In genomic region chr16:30024681-30025262, GRCm38 (mm10) we compare ENCODE assay signal across 9 mouse cellular contexts. TPM values are rescaled to one million over a fixed set of nuclear protein-coding genes. Genes with fewer than 3 reads are reported as not detected.
DNase-seq lines count a peak whose midpoint lies in the region; ATAC-seq lines count a peak whose summit lies in the region.
"Had no signal": no experiment of that assay in that cellular context is flagged by ENCODE, and none has a peak within 500 bp of the region (broad histone marks: within the 10 kb centered on the region; RNA-seq: fewer than 3 reads in every experiment).

No protein-coding gene starts in this region.

- no peak for ATAC-seq in midbrain, embryonic 14.5 days (ENCODE audit: low FRiP score, low TSS enrichment)

- H3K27me3 ChIP-seq in midbrain, embryonic 14.5 days (ENCODE audit: control insufficient read depth, insufficient read depth, low read length), result peaks cover 22% of the 10 kb centered on the region; the same call in 1 of the 2 replicates

- 68% methylated on average over 9 of the region's 9 CpGs for WGBS in midbrain, embryonic 14.5 days

- no peak overlapping the region for H3K27ac ChIP-seq in midbrain, embryonic 14.5 days (replicated peaks; ENCODE audit: low read depth, low read length)
- H3K27ac ChIP-seq: limb, embryonic 12.5 days had no signal

- H3K9ac ChIP-seq in midbrain, embryonic 14.5 days (replicated peaks; ENCODE audit: low read length), result no peak overlapping the region
- H3K9ac ChIP-seq: limb, embryonic 12.5 days had no signal

- no peak overlapping the region for H3K4me3 ChIP-seq in midbrain, embryonic 14.5 days (replicated peaks; ENCODE audit: low read depth, low read length)
- H3K4me3 ChIP-seq: limb, embryonic 12.5 days had no signal

- DNase-seq in kidney, postnatal 14 days, result peak; percentile 24
- DNase-seq in kidney, adult 11 months, result no peak
- DNase-seq in MN1 (ENCODE audit: low spot score), result peak; percentile 90
- peak; percentile 58 for DNase-seq in gastrocnemius, postnatal 25 days
- peak; percentile 67 to 71 for DNase-seq in lung, postnatal 4 days
- DNase-seq in thymus, postnatal 36 days, result peak; percentile 38 to 62
- no peak for DNase-seq in midbrain, embryonic 14.5 days
- no peak for DNase-seq in cerebellum, postnatal 14 days

- H3K4me2 ChIP-seq in midbrain, embryonic 14.5 days (ENCODE audit: low read length), result no peak overlapping the region
- H3K4me2 ChIP-seq: limb, embryonic 12.5 days had no signal

- H3K9me3 ChIP-seq in midbrain, embryonic 14.5 days (ENCODE audit: control insufficient read depth, low read length), result no peaks in the 10 kb centered on the region
- H3K9me3 ChIP-seq: limb, embryonic 12.5 days had no signal

- H3K36me3 ChIP-seq in midbrain, embryonic 14.5 days (ENCODE audit: control insufficient read depth, insufficient read depth, low read length), result no peaks in the 10 kb centered on the region
- H3K36me3 ChIP-seq: limb, embryonic 12.5 days had no signal

- H3K4me1 ChIP-seq in midbrain, embryonic 14.5 days (ENCODE audit: control insufficient read depth, insufficient read depth, low read length), result peaks cover 18% of the 10 kb centered on the region; the same call in 1 of the 2 replicates

RNA-seq across cellular contexts. Expression of gene Hes1, which starts 39.4 kb away (rescaled TPM):
- 10 to 100 TPM in 1 of 2 experiments, 1 to 10 TPM in 1; 9.2 to 12.5 TPM for total RNA-seq in gastrocnemius, postnatal 25 days (2021)
- 11.3 and 12.7 TPM in 2 replicates for polyA plus RNA-seq in midbrain, embryonic 14.5 days (2014; fragmentation: Nextera tagmentation; extraction: Ambion mirVana)

Comparison
In these comparisons a context has a peak if more than half of its experiments do, and no peak if none do; other contexts are left out.
1. DNase-seq: peak in kidney, postnatal 14 days (single experiment), MN1 (single experiment), gastrocnemius, postnatal 25 days (single experiment), lung, postnatal 4 days (2 of 2) and thymus, postnatal 36 days (2 of 2); none in kidney, adult 11 months (single experiment), midbrain, embryonic 14.5 days (single experiment) and cerebellum, postnatal 14 days (0 of 2).